Mouse (Mus musculus) embryonic fibroblast, embryonic 13.5 days (primary cell): Measurements from ENCODE around the gene Zfp462. TPM values are rescaled to one million over a fixed set of nuclear protein-coding genes. Genes with fewer than 3 reads are reported as not detected.
"Not testable (repeated sequence)": the region's sequence is repeated elsewhere in the genome, so short reads cannot be mapped to it uniquely, and the experiment has no call there.

Experiments used
- H3K27ac ChIP-seq: 2 replicates; pipeline ENCODE4 v1.5.1; 2012; ENCODE audit warnings: low read length, control low read depth, inconsistent platforms; ENCODE audit not compliant: insufficient read depth
- H3K4me1 ChIP-seq: 2 replicates; pipeline ENCODE4 v1.6.1; 2011; ENCODE audit warnings: low read length; ENCODE audit not compliant: control insufficient read depth, insufficient read depth
- H3K4me3 ChIP-seq: 2 replicates; pipeline ENCODE4 v1.5.1; 2011; ENCODE audit warnings: mild to moderate bottlenecking, control low read depth, low read length; ENCODE audit not compliant: insufficient read depth
- CTCF ChIP-seq: IDR thresholded peaks from 2 replicates; pipeline ENCODE4 v1.5.1; 2011; ENCODE audit warnings: mild to moderate bottlenecking, control low read depth, low read length, moderate library complexity, borderline replicate concordance; ENCODE audit not compliant: insufficient read depth
- POLR2A ChIP-seq: IDR thresholded peaks from 2 replicates; pipeline ENCODE4 v1.6.1; 2011; ENCODE audit warnings: low read depth, mild to moderate bottlenecking, control low read depth, low read length, moderate library complexity
- polyA plus RNA-seq: library from polyadenylated mRNA; stranded (reverse); fragments of >200 nt; gene quantifications from 2 replicates; pipeline ENCODE4 v1.2.4, GENCODE M21; 2011; ENCODE audit warnings: low read depth; ENCODE audit not compliant: missing spikeins, insufficient read length

The Zfp462 gene
- polyA plus RNA-seq, 1 experiment = 23.7 TPM

DNA sequence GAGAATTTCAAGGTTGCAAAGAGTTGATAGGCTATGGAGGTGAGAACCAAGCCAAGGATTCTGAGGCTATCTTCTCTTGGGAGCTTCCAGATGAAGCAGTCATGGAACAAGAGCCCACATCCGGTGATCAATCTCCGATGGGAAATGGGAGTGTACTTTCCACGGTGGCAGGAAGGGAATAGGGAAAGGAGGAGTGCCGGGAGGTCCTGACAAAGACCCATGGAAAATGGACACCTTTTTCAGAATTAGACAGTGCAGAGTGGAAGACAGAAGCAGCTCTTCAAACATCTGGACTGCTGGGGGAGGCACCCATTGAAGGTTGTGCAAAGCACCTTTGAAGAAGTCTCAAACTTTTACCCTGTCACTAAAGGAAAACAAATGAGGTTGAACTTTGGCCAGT is 41.8 kb downstream of the Zfp462 start:
- no peak overlapping the region for H3K4me3 ChIP-seq
- TF ChIP-seq POLR2A = no peak
- TF ChIP-seq CTCF = no peak
- H3K4me1 ChIP-seq = no peaks in the 10 kb centered on the region; the same call in 1 of the 2 replicates
- no peak overlapping the region for H3K27ac ChIP-seq

DNA sequence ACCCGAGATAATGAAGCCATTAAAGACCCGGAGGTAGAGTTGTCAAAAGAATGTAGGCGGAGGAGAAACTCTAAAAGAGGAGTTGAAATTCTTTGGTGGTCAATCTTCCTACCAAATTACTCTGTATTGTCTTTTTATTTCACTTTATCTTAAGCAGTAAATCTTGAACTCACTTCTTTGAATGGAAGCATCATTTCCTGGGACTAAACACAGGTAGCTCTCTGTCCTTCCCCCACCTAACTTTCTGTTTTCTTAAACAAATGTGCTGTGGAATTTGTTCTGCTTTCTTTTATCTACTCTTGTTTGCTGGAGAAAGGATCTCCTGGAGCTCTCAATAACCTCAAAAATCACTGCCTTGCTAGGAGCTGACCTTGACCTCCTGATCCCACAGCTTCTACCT is 42.4 kb downstream of the Zfp462 start:
- Histone ChIP-seq H3K4me3 (no peak overlapping the region), H3K4me1 (no peaks in the 10 kb centered on the region; the same call in none of the 2 replicates), H3K27ac (no peak overlapping the region)
- TF ChIP-seq POLR2A = no peak

DNA sequence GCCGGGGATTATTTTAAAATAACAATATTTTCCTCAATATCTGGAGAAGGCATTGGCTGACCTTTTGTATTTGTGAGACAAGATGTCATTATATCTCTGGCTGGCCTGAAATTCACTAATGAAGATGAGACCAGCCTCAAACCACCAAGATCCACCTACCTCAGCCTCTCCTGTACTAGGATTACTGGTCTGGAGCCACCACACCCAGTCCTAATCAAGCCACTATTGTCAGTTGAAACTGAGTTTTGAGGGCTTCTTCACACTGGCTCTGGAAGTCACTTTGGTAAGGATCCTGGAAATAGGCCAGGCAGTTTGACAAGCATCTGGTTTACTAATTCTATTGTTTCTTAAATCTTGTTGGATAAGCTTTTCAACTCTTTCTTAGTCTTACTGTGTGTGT is 43.1 kb downstream of the Zfp462 start:
- Histone ChIP-seq H3K27ac (no peak overlapping the region), H3K4me1 (no peaks in the 10 kb centered on the region; the same call in none of the 2 replicates), H3K4me3 (no peak overlapping the region)
- TF ChIP-seq POLR2A (no peak), CTCF (no peak)

DNA sequence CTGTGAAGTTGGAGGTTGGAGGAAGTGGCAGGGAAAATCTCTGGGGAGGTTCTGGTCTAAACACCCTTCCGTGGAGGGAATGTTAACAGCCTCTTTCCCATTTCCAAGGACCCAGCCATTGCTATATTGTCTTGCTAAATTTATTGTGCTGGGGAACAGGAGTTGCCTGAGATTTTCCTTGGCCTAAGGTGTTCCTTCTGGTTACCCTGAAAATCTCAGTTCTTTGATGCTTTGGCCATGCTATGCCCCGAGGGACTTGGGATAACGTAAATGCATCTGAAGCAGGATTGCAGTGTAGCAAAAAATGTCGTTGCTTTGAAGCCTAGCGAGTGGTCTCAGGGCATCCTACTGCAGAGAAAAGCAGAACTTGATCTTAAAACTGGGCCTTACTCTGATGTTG is 47.1 kb downstream of the Zfp462 start:
- TF ChIP-seq CTCF = no peak
- TF ChIP-seq POLR2A = no peak
- Histone ChIP-seq H3K4me3 (no peak overlapping the region), H3K27ac (no peak overlapping the region), H3K4me1 (no peaks in the 10 kb centered on the region; the same call in none of the 2 replicates)

DNA sequence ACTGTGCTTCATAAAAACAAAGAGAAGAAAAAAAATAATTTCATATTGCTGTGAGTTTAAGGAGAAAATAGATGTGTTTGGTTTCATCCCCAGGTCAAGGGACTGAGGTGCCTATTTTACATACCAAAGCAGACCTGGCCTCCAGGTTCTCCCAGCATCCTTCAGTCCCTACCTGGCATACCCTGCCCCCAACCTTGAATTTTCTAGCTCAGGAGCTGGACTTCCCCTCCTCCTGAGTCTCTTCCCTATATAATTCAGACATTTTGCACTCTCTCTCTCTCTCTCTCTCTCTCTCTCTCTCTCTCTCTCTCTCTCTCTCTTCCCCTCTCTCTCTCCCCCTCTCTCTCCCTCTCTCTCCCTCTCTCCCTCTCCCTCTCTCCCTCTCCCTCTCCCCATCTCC is 48.2 kb downstream of the Zfp462 start:
- not testable (repeated sequence) for H3K4me3 ChIP-seq, H3K4me1 ChIP-seq, H3K27ac ChIP-seq

DNA sequence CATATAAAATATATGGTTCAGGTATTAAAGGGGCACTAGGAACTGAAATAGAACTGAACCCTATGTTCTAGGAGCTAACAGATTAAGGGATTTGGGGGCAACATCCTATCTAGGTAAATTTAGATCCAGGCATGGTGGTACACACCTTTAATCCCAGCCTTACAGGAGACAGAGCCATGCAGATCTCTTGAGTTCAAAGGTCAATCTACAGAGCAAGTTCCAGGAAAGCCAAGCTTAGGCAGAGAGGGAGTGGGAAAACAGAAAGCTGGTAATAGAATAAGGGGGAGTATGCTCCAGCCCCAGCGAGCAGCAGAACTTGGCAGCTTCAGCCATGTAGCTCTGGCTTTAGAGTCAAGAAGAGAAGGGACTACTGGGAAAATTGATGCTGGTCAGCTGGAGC is 50.4 kb downstream of the Zfp462 start:
- Histone ChIP-seq H3K27ac (no peak overlapping the region), H3K4me3 (no peak overlapping the region), H3K4me1 (no peaks in the 10 kb centered on the region; the same call in 1 of the 2 replicates)
- no peak for TF ChIP-seq CTCF
- TF ChIP-seq POLR2A = no peak

DNA sequence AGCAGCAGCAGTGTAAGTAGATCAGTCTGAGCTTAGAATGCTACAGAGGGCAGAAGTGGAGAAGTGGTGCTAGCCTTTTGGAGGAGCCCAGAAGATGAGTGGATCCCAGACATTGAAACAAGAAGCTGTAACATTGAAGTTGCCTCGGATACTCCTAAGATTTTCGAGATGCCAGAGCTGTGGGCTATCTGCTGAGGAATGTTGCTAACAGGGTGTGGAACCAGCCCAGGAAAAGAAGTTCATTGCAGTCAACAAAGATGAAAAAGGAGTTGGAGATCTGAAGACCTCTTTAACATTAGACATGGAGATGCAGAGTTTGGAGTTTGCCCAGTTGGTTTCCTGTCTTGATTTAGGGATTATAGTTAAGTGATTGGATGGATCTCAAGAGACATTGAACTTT is 51.2 kb downstream of the Zfp462 start:
- Histone ChIP-seq H3K27ac (no peak overlapping the region), H3K4me3 (no peak overlapping the region), H3K4me1 (no peaks in the 10 kb centered on the region; the same call in 1 of the 2 replicates)
- TF ChIP-seq POLR2A (no peak), CTCF (no peak)

DNA sequence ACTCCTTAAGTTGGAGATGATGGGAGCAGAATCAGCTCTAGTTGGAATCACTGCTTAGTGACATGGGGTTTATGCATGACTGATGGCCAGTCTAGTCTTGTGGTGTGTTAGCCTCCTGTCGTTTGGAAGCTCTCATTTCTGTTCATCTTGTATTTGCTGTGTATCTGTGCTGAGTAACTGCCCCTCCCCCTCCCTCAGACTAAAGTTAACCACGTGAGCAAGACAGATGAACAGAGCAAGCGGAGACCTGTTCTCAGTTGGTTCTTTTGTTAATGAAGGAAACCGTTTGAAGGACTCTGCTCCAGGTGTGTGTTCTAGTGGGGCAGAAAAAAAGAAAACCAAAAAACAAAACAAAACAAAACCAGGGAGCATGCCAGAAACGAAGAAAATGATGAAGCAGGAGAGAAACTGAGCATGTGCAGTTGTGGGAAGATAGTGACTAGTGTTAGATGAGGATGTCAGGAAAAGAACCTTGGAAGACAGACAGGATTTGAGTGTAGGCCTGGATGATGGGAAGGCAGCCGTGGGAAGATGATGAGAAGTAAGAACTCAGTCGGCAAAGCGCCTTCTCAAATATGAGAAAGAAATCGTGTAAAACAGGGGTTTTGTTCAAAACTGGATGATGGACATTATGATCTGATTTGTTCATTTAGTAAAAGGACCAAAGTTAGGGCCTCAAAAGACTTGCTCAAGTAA is 53.4 kb downstream of the Zfp462 start:
- no peak overlapping the region for H3K27ac ChIP-seq
- H3K4me1 ChIP-seq = peaks cover 3% of the 10 kb centered on the region; the same call in 1 of the 2 replicates
- no peak overlapping the region for H3K4me3 ChIP-seq
- TF ChIP-seq CTCF = no peak
- TF ChIP-seq POLR2A = no peak

DNA sequence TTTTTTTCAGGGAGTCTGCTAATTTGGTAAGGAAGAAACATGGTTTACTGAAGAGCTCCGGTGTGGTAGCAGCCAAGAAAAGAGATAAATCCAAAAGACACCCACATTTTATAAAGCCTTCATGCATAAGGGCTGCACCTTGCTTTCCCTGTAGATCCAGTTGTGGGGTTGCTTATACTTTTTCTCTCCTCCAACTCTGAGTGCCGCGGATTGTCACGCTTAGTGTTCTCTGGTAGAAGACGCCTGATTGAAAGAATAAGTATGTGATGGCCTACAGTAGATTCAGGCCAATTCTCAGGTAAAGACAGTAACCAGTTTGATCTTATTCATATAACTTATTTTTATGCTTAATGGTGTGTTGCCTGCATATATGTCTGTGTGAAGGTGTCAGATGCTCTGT is 54.7 kb downstream of the Zfp462 start:
- H3K27ac ChIP-seq = no peak overlapping the region
- peaks cover 6% of the 10 kb centered on the region; the same call in 1 of the 2 replicates for H3K4me1 ChIP-seq
- H3K4me3 ChIP-seq = no peak overlapping the region
- TF ChIP-seq CTCF = no peak
- TF ChIP-seq POLR2A = no peak

DNA sequence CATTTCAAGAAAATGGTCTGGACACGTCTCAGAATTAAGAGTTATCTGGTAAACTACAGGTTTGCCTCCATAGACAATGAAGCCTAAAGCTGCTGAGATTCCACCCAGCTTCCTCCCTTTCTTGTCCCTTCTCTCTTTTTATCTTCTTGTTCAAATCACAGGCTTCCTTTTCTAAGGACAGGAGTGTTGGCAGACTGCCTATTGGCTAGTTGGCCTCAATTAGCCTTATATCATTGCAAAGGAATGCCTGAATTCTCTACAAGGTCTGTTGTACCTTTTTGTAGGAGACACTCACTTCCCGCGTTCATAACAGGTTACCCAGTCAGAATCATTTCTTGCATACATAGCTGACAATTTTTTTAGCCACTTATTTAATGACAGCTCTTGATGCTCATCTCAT is 56.5 kb downstream of the Zfp462 start:
- TF ChIP-seq POLR2A (no peak), CTCF (no peak)

DNA sequence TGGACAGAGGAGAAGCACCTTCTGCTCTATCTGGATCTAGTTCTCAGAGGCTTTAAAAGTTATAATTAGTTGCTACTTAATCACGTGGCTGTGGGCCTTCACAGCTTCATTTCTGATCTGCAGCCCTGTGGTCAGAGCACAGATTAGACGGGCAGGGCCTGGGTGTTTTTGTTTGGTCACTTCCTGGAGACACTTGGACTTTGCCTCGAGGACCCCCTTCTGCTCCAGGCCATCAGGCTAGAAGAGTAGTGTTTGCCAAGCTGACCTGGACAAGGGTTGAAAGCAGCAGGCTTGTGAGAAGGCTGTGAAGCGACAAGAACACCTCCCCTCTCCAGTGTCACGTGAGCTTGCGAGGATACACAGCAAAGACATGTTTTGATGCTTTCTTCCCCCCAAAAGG is 58.3 kb downstream of the Zfp462 start:
- TF ChIP-seq POLR2A (no peak), CTCF (no peak)
- peaks cover 14% of the 10 kb centered on the region for H3K4me1 ChIP-seq
- H3K27ac ChIP-seq = no peak overlapping the region
- H3K4me3 ChIP-seq = no peak overlapping the region

More for the DNA sequence above, 56.5 kb downstream of the Zfp462 start:
- no peak overlapping the region for H3K4me3 ChIP-seq
- H3K27ac ChIP-seq = no peak overlapping the region
- H3K4me1 ChIP-seq = peaks cover 14% of the 10 kb centered on the region
